Mouse (Mus musculus): ENCODE data around the gene 4933427I04Rik.

DNA sequence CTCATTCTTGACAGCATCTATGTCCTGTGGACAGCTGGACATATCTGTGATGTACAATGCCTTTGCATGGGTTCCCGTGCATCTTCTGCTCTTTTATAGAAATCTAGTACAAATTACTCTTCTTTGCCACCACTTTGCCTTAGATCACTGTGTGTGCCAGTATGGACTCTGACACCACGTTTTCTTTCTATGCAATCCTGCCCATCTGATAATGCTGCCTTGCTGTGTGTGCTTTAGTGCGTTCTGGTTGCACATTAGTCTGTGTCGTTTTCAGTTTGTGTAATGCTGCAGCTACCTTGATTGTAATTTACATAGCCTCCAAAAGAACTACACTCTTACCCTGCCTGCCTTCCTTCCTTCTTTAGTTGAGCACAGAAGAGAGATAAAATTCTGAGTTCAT lies 52.0 kb downstream of the 4933427I04Rik start:
- TF ChIP-seq GATA1 (IDR thresholded peaks at IDR 0.05; ENCODE audit: borderline replicate concordance, low read length) (no peak), FLI1 (IDR thresholded peaks at IDR 0.05; ENCODE audit: low read length) (no peak)

All from megakaryocyte, embryonic 14.5 days (primary cell).